Mouse (Mus musculus) intestine, embryonic 14.5 days (tissue): Measurements from ENCODE around the gene Adcy1. TPM values are rescaled to one million over a fixed set of nuclear protein-coding genes. Genes with fewer than 3 reads are reported as not detected.

Experiments used
- ATAC-seq: fragments of 200-750 bp; cut with Nextera tagmentation; replicated peaks from 2 replicates; pipeline ENCODE4 v1.8.0; 2017; ENCODE audit warnings: low read depth, moderate number of reproducible peaks, moderate TSS enrichment, moderate library complexity; ENCODE audit not compliant: low FRiP score, low TSS enrichment
- DNase-seq: peaks from one replicate; pipeline ENCODE4 v3.0.0-alpha.2; 2018; ENCODE audit warnings: low spot score
- H3K27ac ChIP-seq: fragments of 300-500 bp; sonication (generic); 2 replicates; pipeline ENCODE4 v1.5.1; 2014; ENCODE audit warnings: low read depth, mild to moderate bottlenecking, control low read depth
- H3K27me3 ChIP-seq: fragments of 300-500 bp; sonication (generic); replicated peaks from 2 replicates; pipeline ENCODE4 v1.6.1; 2014; ENCODE audit warnings: low read length, control low read depth; ENCODE audit not compliant: control insufficient read depth, insufficient read depth
- H3K36me3 ChIP-seq: fragments of 300-500 bp; sonication (generic); 2 replicates; pipeline ENCODE4 v1.6.1; 2014; ENCODE audit warnings: low read length, control low read depth; ENCODE audit not compliant: control insufficient read depth, insufficient read depth
- H3K4me1 ChIP-seq: fragments of 300-500 bp; sonication (generic); replicated peaks from 2 replicates; pipeline ENCODE4 v1.6.1; 2014; ENCODE audit warnings: low read length, control low read depth, mixed read lengths; ENCODE audit not compliant: control insufficient read depth, insufficient read depth
- H3K4me2 ChIP-seq: fragments of 300-500 bp; sonication (generic); 2 replicates; pipeline ENCODE4 v1.6.1; 2014; ENCODE audit warnings: low read length
- H3K4me3 ChIP-seq: fragments of 300-500 bp; sonication (generic); 2 replicates; pipeline ENCODE4 v1.5.1; 2014; ENCODE audit warnings: low read depth, low read length, control low read depth, mixed read lengths
- H3K9ac ChIP-seq: fragments of 300-500 bp; sonication (generic); 2 replicates; pipeline ENCODE4 v1.6.1; 2014; ENCODE audit warnings: mild to moderate bottlenecking, low read length
- H3K9me3 ChIP-seq: fragments of 300-500 bp; sonication (generic); 2 replicates; pipeline ENCODE4 v1.6.1; 2016; ENCODE audit warnings: low read length, control low read depth; ENCODE audit not compliant: control insufficient read depth
- WGBS: fragments of 180-500 bp; shearing (Covaris S2); extraction: QIAGEN DNeasy Blood & Tissue Kit; methylation state at CpG from one replicate; pipeline ENCODE4 v1.1.7; 2014; 5-methylcytosine and 5-hydroxymethylcytosine counted together
- polyA plus RNA-seq: library from polyadenylated mRNA; unstranded; fragments of >200 nt; fragmentation: Nextera tagmentation; extraction: Ambion mirVana; gene quantifications from 2 replicates; pipeline ENCODE4 v1.2.1, GENCODE M21; 2014

The Adcy1 gene
- polyA plus RNA-seq, 1 experiment from 2014 or later, result 1.9 TPM

GRCm38 (mm10) chr11:7184420-7184819 is 121.1 kb downstream of the Adcy1 start:
- Histone ChIP-seq H3K4me2 (no peak overlapping the region), H3K36me3 (no peaks in the 10 kb centered on the region), H3K27ac (no peak overlapping the region), H3K4me3 (no peak overlapping the region), H3K9me3 (no peaks in the 10 kb centered on the region), H3K9ac (no peak overlapping the region), H3K4me1 (no peaks in the 10 kb centered on the region; the same call in 1 of the 2 replicates), H3K27me3 (no peaks in the 10 kb centered on the region)
- WGBS, result 39% methylated on average over 1 of the region's 1 CpGs
- DNase-seq, result no peak
- ATAC-seq, result no peak; the same call in 1 of the 2 replicates

- H3K27me3 ChIP-seq, result no peaks in the 10 kb centered on the region
- H3K4me1 ChIP-seq, result no peaks in the 10 kb centered on the region; the same call in 1 of the 2 replicates
- H3K36me3 ChIP-seq, result no peaks in the 10 kb centered on the region
- no peak overlapping the region for H3K27ac ChIP-seq
- DNase-seq (no peak), ATAC-seq (no peak)
- 46% methylated on average over 8 of the region's 8 CpGs for WGBS
- no peak overlapping the region for H3K4me2 ChIP-seq
- no peak overlapping the region for H3K9ac ChIP-seq
- no peaks in the 10 kb centered on the region for H3K9me3 ChIP-seq
- no peak overlapping the region for H3K4me3 ChIP-seq
Observed at GRCm38 (mm10) chr11:7187472-7187871, 124.2 kb downstream of the Adcy1 start.

- H3K4me3 ChIP-seq, result no peak within 1 kb of the TSS
- WGBS, result 84% methylated on average over 13 of the region's 13 CpGs
- H3K36me3 ChIP-seq, result no peaks in the 10 kb centered on the region
- H3K4me2 ChIP-seq, result no peak within 1 kb of the TSS
- no peaks in the 10 kb centered on the region; the same call in 1 of the 2 replicates for H3K4me1 ChIP-seq
- no peak within 1 kb of the TSS for H3K9ac ChIP-seq
- DNase-seq (no peak), ATAC-seq (no peak)
- H3K27ac ChIP-seq, result no peak within 1 kb of the TSS
- H3K27me3 ChIP-seq, result no peaks in the 10 kb centered on the region
- no peaks in the 10 kb centered on the region for H3K9me3 ChIP-seq
Observed at GRCm38 (mm10) chr11:7188469-7188868, 125.2 kb downstream of the Adcy1 start, which contains the start of gene Gm11985. TSS of gene Gm11985 (minus strand) at chr11:7188569.

- Histone ChIP-seq H3K27ac (no peak overlapping the region), H3K4me2 (no peak overlapping the region), H3K4me1 (no peaks in the 10 kb centered on the region), H3K27me3 (no peaks in the 10 kb centered on the region), H3K36me3 (no peaks in the 10 kb centered on the region), H3K9me3 (0 out of 2 replicates have a peak, but pooled peaks cover 4% of the 10 kb centered on the region), H3K9ac (no peak overlapping the region), H3K4me3 (no peak overlapping the region)
- no peak for ATAC-seq
- no peak for DNase-seq
- 38% methylated on average over 6 of the region's 6 CpGs for WGBS
Observed at GRCm38 (mm10) chr11:7192710-7193109, 129.4 kb downstream of the Adcy1 start.

- DNase-seq, result no peak
- Histone ChIP-seq H3K4me2 (no peak overlapping the region), H3K9ac (no peak overlapping the region), H3K9me3 (0 out of 2 replicates have a peak, but pooled peaks cover 4% of the 10 kb centered on the region), H3K4me1 (no peaks in the 10 kb centered on the region), H3K36me3 (no peaks in the 10 kb centered on the region), H3K4me3 (no peak overlapping the region), H3K27ac (no peak overlapping the region), H3K27me3 (no peaks in the 10 kb centered on the region)
- 42% methylated on average over 9 of the region's 9 CpGs for WGBS
- ATAC-seq, result no peak
Observed at GRCm38 (mm10) chr11:7193134-7193533, 129.8 kb downstream of the Adcy1 start.

GRCm38 (mm10) chr11:7194432-7195311 is 131.4 kb downstream of the Adcy1 start:
- Histone ChIP-seq H3K9ac (no peak overlapping the region), H3K4me1 (no peaks in the 10 kb centered on the region), H3K36me3 (no peaks in the 10 kb centered on the region), H3K9me3 (0 out of 2 replicates have a peak, but pooled peaks cover 4% of the 10 kb centered on the region), H3K27ac (no peak overlapping the region), H3K4me2 (no peak overlapping the region), H3K4me3 (no peak overlapping the region), H3K27me3 (no peaks in the 10 kb centered on the region)
- DNase-seq, result no peak
- no peak for ATAC-seq
- WGBS, result 86% methylated on average over 10 of the region's 10 CpGs

- H3K4me2 ChIP-seq, result no peak overlapping the region
- no peak overlapping the region for H3K27ac ChIP-seq
- 88% methylated on average over 4 of the region's 4 CpGs for WGBS
- H3K4me3 ChIP-seq, result no peak overlapping the region
- no peaks in the 10 kb centered on the region for H3K36me3 ChIP-seq
- H3K9me3 ChIP-seq, result 0 out of 2 replicates have a peak, but pooled peaks cover 4% of the 10 kb centered on the region
- H3K9ac ChIP-seq, result no peak overlapping the region
- no peaks in the 10 kb centered on the region for H3K27me3 ChIP-seq
- no peaks in the 10 kb centered on the region for H3K4me1 ChIP-seq
- no peak for ATAC-seq
- DNase-seq, result no peak
Observed at GRCm38 (mm10) chr11:7195312-7195685, 132.0 kb downstream of the Adcy1 start.

GRCm38 (mm10) chr11:7197491-7197941 is 134.2 kb downstream of the Adcy1 start, which contains the start of gene Igfbp1:
TSS of gene Igfbp1 (plus strand) at chr11:7197782.
- H3K36me3 ChIP-seq, result no peaks in the 10 kb centered on the region
- 54% methylated on average over 12 of the region's 12 CpGs for WGBS
- no peak within 1 kb of the TSS for H3K27ac ChIP-seq
- H3K9ac ChIP-seq, result no peak within 1 kb of the TSS
- no peak within 1 kb of the TSS for H3K4me2 ChIP-seq
- no peak within 1 kb of the TSS for H3K4me3 ChIP-seq
- no peaks in the 10 kb centered on the region for H3K27me3 ChIP-seq
- 0 out of 2 replicates have a peak, but pooled peaks cover 4% of the 10 kb centered on the region for H3K9me3 ChIP-seq
- no peaks in the 10 kb centered on the region for H3K4me1 ChIP-seq
- peak; percentile 20; the same call in 1 of the 2 replicates for ATAC-seq
- no peak for DNase-seq
